Mouse (Mus musculus): ENCODE data around the gene Gm5741.
"Not testable (repeated sequence)": the region's sequence is repeated elsewhere in the genome, so short reads cannot be mapped to it uniquely, and the experiment has no call there.

Gm5741 gene

DNA sequence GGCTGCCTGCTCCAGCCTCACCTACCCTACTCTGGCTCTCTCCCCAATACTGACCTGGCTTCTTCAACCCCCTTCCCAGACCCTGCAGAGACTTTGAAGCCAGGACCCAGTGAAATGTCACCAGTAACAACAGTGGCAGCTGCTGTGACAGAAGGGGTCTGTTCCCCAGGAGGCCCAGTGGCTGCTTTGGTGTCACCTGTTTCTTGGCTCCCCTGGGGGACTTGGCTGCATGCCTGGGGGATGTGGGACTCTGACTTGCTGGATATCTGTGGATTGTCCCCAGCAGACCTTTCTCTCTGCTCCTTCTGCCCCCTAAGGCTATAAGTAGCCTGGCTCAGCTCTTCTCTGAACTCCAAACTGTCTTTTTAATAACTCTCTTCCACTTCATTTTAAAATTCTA lies at the start of gene Gm5741:
Gene Gm5741, minus strand, starts transcription at position 1 of the 400 bp plus-strand sequence.
- no peak for DNase-seq (ENCODE audit: inconsistent ontology term)

DNA sequence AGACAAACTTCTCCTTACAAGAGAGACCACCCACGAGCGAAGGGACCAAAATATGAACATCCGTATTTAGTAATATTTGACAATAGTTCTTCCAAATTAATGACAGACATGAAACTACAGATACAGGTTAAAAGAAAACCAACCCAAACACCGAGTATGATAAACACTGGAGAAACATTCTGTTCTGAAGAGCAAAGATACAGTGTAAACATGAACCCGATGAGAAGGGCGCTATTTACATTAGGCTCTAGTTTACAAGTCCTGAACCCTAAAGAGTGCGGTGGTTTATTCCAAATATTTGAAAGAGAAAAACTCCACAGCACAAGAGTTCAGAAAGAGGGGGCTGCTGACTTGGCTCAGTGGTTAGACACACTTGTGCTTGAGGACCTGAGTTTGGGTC lies 49.2 kb upstream of the Gm5741 start:
- DNase-seq (ENCODE audit: inconsistent ontology term) = no peak

DNA sequence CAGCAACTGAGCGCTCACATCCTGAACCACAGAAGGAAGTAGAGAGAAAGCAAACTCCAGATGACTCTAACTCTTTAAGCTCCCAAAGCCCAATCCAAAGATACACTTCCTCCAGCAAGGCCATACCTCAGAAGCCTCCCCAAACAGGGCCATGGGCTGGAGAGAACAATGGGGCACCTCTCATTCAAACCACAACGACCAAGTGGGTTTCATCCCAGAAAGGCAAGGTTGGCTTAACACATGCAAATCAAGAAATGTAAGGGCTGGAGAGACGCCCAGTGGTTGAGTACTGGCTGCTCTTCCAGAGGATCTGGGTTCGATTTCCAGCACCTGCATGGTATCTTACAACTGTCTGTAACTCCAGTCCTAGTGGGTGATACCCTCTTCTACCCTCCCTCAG lies 47.7 kb upstream of the Gm5741 start:
- no peak for DNase-seq (ENCODE audit: inconsistent ontology term)

DNA sequence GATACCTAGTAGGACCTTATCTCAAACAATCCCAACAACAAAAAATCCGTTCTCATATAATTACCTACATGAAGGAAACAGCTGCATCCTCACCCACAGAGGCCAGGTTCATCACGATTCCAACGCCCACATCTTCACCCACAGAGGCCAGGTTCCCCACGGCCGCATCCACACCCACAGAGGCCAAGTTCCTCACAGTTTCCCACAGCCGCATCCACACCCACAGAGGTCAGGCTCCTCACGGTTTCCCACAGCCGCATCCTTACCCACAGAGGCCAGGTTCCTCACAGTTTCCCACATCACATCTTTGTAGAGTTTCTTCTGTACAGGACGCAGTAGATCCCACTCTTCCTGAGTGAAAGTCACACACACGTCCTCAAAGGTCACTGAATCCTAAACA lies 45.5 kb upstream of the Gm5741 start:
- no peak for DNase-seq (ENCODE audit: inconsistent ontology term)

DNA sequence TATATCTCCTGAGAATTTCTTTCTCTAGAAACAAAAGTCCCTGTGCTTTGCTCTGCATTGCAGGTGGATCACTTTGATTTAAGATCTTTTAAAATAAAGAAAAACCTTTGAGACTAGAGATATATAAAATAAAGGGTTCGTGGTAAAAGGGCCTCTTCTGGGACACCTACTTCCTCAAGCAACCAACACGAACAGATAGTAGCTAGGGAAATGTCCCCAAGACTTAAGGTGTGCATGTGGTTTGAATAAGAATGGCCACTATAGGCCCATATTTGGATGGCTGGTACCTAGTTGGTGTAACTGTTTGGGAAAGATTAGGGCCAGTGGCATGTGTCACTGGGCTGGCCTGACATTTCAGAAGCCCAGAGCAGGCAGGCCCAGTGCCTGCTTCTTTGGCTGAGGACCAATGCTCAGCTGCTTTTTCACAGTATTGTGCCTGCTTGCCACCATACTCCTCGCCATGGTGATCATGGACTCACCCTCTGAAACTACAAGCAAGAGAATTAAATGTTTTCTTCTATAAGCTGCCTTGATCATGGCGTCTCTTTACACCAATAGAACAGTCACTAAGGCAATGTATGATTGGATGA lies 32.4 kb upstream of the Gm5741 start:
- DNase-seq (ENCODE audit: inconsistent ontology term) = no peak

DNA sequence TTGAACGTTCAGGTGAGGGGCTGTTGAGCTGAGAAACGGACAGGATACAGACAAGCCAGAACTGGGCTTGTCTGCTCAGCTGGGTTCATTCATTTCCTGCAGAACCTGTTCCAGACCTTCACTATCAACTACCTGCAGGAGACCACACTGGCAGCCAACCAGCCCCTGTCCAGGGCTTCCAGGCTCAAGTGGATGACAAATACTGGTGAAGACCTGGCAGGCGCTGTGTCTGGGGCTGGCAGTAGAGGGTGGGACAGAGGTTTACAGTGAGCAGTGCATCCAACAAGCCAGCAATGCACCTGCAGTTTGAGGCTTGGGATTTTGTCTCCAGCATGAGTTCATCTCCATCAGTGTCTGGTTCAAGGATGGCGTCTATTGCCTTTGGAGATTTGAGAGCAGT lies 29.1 kb upstream of the Gm5741 start:
- no peak for DNase-seq (ENCODE audit: inconsistent ontology term)

DNA sequence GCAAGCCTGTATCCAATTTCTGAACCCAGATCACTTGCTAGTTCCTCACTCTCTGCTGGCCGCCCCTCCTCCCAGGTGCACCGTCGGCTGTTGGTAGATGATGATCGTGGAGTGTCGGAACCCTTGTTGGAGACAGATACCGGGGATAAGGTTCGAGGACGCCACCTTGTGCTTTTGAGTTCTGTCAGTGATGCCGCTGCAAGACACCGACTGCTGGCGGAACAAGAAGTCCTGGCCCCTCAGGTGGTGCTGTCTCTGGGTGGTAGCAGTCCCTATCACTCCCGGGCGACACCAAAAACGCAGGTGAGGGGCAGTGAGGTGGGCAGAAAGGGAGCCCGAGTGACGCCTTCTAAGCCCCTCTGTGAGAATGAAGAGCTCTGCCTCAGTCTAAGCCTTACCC lies 28.4 kb upstream of the Gm5741 start:
- no peak for DNase-seq (ENCODE audit: inconsistent ontology term)

DNA sequence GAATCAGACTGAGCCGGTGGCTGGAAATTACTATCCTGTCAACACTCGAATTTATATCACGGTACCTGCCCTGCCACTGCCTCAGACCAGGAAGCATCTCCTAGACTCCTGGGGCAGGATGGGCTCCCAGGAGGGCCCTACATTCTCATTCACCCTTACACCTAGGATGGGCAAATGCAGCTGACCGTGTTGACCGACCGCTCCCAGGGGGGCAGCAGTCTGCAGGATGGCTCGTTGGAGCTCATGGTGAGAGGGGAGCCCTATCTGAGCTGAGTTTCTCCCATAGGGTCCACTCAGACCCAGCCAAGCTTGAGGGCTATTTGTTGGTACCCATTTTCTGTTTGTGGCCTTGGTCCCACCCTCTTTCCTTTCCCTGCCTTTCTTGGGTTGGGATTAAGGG lies 27.8 kb upstream of the Gm5741 start:
- DNase-seq (ENCODE audit: inconsistent ontology term) = no peak

DNA sequence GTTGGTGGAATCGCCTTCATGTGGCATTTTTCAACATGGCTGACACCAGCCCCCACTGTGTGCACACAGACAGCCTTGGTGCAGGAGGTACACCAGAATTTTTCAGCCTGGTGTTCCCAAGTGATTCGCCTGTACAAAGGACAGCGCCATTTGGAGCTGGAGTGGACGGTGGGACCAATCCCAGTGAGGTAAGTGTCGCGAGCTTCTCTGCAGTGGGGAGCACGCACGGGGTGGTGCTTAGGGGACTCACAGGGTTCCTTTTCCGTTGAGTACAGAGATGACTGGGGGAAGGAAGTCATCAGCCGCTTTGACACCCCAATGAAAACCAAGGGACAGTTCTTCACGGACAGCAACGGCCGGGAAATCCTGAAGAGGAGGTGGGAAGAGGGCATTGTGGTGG lies 27.3 kb upstream of the Gm5741 start:
- DNase-seq (ENCODE audit: inconsistent ontology term) = no peak

DNA sequence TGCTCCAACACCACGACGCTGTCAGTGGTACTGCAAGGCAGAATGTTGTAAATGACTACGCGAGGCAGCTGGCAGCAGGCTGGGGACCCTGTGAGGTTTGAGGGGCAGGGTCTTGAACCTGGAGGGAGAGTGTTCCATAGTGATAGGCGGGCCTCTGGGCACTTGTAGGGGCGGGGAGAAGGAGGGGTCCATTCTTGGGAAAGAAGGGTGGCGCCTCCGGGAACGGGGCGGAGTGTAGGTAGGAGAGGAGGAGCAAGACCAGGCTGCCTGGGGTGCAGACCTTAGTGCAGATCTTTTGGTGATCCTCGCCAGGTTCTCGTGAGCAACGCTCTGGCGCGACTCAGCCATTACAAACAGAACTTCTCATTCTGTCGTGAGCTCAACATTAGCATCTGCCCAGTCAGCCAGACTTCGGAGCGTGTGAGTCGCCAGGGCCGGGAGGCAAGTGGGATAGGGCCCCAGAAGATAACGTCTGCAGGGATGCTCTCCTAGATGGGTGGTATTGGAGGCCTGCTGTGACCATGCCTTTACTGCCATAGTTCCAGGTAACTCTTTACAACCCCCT lies 23.8 kb upstream of the Gm5741 start:
- DNase-seq (ENCODE audit: inconsistent ontology term) = no peak

DNA sequence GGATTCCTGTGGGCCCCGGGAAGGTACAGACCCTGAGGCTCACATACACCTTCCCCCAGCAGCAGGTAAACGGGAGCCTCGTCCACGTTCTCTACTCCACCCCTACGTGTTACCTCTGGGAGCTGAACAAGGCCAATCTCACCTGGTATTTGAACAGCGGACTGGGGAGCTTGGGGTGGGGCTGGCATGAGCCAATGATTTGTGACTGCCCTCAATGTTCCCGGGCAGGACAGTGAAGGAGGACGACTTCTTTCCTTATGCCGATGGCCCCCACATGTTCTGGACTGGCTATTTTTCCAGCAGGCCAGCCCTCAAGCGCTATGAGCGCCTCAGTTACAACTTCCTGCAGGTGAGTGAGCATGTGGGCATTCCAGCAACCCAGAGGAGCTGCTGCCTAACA lies 23.1 kb upstream of the Gm5741 start:
- no peak for DNase-seq (ENCODE audit: inconsistent ontology term)

DNA sequence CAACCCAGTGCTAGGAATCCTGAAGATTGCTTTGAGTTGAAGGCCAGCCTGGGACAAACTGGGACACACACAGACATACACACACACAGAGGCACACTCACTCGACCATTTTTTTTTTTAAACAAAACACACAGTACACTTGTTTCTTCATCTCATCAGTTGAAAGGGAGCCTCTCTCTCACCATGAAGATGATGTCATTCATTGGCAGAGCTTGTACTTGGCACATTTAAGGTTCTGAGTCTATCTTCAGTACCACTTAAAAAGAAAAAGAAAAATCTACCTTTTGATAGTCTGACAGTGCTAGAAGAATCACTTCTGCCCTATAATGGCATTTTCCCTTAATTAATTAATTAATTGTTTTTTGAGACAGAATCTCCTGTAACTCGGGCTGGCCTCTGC lies 21.0 kb upstream of the Gm5741 start:
- DNase-seq (ENCODE audit: inconsistent ontology term) = no peak

DNA sequence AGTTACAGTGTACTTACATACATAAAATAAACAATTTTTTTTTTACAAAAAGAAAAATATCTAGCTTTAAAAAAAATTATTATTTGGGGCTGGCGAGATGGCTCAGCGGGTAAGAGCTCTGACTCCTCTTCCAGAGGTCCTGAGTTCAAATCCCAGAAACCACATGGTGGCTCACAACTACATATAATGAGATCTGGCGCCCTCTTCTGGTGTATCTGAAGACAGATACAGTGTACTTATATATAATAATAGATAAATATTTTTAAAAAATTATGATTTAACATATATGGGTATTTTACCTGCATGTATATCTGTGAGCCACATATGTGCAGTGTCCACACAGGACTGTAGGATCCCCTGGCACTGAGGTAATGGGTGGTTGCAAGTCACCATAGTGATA lies 18.5 kb upstream of the Gm5741 start:
- DNase-seq (ENCODE audit: inconsistent ontology term) = no peak

DNA sequence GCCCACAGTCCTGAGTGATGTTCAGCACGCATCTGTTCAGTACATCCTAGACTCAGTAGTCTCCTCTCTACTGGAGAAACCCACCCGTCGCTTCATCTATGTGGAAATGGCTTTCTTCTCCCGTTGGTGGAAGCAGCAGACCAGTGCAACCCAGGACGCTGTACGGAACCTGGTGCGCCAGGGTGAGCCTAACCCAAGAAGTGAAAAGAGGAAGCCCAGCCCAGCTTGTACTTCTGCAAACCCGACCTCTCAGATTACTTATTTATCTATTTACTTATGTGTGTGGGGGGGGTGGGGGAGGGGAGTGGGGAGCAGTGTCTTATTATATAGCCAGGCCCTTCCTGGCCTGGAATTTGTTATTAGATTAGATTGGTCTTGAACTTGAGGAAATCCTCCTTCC lies 16.9 kb upstream of the Gm5741 start:
- no peak for DNase-seq (ENCODE audit: inconsistent ontology term)

DNA sequence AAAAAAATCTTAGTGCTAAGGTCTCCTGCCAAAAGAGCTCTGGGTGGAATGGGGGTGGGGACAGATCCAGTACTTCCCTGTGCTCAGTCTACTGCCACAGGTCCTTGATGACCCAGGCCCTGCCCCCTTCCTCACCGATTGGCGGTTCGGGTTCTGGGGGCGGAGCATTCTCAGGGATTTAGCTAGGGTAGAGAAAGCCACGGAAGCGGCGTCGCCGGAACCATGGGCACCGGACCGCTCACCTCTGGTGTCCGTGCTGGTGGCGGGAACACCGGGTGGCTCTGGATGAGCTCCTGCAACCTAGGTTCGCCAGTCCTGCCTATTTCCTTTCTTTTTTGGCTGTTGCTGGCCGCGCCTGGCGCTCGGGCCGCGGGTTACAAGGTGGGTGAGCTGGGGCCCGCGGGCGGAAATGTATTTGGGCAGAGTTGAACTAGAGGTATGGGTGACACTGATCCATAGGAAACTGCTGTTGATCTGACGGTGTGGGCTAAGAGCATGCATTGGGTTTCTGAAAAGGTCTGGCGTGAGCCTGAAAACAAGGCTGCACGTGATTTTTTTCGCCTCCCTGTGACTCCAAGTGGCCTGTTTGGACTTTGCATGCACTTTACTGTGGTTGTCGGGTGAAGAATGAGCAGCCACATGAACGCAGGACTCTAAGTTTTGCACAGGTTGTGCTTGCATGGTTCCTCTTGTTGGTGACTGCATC lies 15.5 kb upstream of the Gm5741 start, which contains the start of gene Man2b1:
Gene Man2b1, plus strand, starts transcription at position 163 of the 706 bp plus-strand sequence.
- peak; percentile 96 for DNase-seq (ENCODE audit: inconsistent ontology term)

DNA sequence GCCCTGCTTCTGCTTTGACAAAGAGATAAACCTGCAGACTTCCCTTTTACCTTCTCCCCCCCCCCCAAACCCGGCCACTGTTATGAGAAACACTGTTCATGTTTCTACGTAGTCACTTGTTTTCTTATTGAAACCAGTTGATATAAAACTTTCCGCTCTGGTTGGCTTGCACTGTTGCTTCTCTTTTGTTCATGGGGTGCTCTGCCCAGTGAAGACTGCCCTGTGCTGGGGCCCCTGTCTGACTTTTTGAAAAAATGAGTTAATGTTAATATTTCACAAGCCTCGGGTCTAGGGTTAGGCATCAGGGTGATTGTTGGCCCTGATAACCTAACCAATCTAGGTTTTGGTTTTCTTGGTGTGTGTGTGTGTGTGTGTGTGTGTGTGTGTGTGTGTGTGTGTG lies 14.4 kb upstream of the Gm5741 start:
- DNase-seq (ENCODE audit: inconsistent ontology term) = not testable (repeated sequence)

DNA sequence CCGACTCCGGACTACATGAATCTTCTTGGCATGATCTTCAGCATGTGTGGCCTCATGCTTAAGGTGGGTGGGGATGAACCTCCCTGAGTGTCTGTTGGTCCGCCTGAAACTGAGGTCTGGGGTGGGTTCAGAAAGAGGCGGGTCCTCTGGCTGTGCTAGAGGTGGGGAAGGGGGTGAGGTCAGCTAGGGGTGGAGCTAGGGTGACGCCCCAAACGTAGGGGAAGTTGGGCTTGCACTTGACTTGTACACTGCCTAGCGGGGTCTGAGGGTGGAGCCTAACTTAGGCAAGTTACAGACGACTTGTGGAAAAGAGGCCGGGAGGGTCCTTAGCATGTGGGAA lies 13.4 kb upstream of the Gm5741 start, which contains the start of gene Wdr83:
Gene Wdr83, minus strand, starts transcription at position 91 of the 340 bp plus-strand sequence.
- DNase-seq (ENCODE audit: inconsistent ontology term) = peak; percentile 58

DNA sequence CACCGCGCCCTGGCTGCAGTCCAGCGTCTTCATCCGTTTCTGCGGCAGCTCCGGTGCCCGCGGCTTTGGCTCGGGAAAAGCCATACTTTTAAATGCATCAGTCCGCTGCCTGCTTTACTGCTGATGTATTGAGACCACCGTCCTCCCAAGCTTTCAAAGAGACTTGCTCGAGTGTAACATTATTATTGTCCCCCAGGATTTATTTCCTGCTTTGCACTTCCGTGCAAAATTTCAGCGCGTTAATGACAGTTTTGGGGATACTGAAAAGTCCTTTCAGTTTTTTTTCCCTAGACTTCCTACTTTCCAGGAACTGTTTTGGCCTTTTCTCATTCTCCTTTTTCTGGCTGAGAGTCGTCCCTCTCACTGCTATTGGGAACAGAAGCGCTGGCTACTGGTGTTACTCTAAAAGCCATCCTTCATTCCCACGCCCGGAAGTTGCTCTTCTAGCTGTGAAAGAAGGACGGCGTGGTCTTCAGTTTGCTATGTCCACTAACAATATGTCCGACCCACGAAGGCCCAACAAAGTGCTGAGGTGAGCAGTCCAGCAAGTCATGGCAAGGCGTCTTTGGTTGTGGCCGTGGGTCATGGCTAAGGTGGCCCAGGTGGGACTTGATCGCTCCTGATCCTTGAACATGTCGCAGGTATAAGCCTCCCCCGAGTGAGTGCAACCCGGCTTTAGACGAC lies 12.9 kb upstream of the Gm5741 start, which contains the start of gene Wdr83os:
Gene Wdr83os, plus strand, starts transcription at position 209 of the 684 bp plus-strand sequence.
- peak; percentile 69 for DNase-seq (ENCODE audit: inconsistent ontology term)

DNA sequence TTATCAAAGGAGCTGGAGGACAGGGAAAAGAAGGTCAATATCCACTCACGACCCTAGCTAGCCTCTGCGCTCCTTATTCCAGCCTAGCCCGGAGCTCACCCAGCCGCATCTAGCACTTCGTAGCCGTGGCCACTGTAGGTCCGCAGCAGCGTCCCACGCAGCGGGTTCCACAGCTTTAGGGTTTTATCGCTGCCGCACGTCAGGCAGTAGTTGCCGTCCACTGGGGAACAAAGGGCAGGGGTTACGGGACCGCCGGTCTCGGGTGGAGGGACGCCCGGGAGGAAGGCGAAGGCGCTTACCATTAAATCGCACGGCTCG lies 12.4 kb upstream of the Gm5741 start:
- DNase-seq (ENCODE audit: inconsistent ontology term) = no peak

DNA sequence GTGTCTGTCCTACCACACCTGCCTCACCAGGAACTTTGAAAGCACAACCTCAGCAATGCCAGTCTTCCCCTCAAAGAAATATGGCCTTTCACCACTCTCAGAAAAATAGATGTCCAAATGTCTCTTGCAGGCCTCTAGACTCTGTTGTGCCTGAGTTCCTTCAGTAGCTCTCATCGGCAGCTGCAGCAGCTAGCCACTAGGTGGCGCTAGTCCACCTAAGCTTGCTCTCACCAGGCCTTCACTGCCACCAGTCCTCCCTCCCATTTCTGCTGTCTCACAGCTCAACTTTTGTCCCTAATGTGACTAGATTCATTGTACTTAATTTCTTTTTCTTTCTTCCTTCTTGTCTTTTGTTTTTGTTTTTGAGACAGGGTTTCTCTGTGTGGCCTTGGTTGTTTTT lies 9.2 kb upstream of the Gm5741 start:
- peak; percentile 53 for DNase-seq (ENCODE audit: inconsistent ontology term)

DNA sequence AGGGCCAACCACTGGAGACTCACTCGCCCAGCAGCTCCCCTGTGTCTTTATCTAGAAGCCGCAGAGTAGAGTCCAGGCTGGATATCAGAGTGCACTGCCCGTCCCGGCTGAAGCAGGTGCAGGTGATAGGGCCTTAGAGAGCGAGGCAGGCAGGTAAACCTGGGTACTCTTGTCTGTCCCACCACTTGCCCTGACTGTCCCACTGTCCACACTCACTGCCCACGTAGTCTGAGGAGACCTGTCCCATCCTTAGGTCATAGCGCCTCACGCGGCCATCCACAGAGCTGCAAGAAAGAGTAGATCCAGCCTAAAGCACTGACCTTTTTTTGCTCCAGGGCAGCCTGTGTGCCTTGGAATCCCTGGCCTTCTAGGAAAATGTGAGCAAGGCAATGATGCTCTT lies 8.2 kb upstream of the Gm5741 start:
- DNase-seq (ENCODE audit: inconsistent ontology term) = peak; percentile 24

DNA sequence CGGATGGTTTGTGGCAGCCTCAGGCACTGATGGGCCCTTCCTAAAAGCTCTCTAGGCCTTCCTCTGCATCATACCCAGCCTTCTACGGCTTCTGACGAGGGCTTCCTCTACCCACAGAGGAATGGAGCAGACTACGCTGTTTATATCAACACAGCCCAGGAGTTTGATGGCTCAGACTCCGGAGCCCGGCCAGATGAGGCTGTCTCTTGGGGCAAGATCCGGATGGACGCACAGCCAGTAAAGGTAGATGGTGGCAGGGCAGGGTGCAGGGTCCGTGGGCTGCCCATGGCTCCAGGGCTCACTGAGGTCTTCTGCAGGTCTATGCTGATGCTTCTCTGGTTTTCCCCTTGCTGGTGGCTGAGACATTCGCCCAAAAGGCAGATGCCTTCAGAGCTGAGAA lies 6.8 kb upstream of the Gm5741 start:
- DNase-seq (ENCODE audit: inconsistent ontology term) = no peak

DNA sequence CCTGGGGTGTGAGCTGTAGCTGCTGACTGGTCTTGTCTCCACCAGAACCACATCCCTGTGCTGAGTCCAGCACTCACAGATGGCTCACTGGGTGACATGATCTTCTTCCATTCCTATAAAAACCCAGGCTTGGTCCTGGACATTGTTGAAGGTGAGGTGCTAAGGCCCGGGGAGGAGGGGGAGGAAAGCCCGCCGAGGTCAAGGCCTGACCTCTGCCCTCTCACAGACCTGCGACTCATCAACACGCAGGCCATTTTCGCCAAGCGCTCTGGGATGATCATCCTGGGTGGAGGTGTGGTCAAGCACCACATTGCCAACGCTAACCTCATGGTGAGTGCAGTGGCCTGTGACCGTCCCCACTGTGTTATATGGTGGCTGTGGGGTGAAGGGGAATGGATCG lies 6.4 kb upstream of the Gm5741 start:
- DNase-seq (ENCODE audit: inconsistent ontology term) = no peak
